Mouse (Mus musculus) kidney, postnatal 10 days (tissue): ENCODE data around the gene Sh3gl2.
A peak's percentile ranks its signal among the peaks of the same experiment; 100 is the strongest.

Experiments
- DNase-seq: peaks from one replicate; pipeline ENCODE4 v3.0.0; 2021; ENCODE audit warnings: mixed read lengths

The Sh3gl2 gene

DNA sequence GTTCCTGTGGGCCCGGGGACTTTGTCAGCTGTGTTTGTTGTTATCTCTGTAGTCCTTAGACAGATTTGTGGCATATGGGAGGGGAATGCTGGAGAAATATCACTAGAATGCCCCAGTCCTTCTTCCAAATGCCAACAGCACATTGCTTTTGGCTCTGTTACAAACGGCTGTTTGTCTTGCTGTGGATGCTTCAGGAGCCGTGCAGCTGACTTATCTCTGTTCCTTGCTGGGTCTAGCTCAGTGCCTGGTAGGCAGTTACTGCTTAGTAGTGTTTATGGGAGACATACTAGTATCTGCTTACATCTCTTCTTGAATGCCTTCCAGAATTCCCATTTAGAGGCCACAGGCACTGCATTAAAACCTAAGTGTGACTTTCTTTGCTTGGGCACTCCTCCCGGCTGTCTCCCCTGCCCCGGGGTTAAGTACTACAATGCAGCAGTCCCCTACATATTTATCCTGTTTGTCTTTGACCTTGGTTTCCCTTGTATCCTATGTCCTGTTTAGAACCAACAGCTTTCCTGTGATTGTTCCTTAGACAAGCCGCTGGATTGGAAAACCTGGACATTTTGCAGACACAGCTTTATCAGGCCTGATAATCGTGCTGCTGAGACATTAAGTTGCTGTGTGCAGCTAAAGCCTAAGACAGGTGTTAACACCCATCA is 101.1 kb downstream of the Sh3gl2 start:
- DNase-seq = peak; percentile 52

DNA sequence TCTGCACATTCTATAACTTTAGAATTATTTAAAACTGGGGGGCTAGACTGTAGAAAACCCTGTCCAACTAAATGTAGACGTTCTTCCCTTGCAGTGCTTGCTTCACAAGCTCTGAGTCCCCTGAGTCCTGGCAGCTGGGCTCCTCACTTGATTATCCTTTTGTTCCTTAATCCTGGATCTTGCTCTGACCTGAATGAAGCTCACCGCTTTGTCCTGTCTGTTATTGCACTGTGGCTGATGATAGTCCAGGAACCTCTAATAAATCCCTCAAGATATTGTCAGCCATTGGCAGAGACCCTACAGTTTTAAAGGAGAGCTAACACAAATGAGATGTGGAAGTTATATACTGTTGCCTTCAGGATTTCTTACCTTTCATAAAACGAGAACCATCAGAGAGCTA is 114.2 kb downstream of the Sh3gl2 start:
- no peak for DNase-seq

DNA sequence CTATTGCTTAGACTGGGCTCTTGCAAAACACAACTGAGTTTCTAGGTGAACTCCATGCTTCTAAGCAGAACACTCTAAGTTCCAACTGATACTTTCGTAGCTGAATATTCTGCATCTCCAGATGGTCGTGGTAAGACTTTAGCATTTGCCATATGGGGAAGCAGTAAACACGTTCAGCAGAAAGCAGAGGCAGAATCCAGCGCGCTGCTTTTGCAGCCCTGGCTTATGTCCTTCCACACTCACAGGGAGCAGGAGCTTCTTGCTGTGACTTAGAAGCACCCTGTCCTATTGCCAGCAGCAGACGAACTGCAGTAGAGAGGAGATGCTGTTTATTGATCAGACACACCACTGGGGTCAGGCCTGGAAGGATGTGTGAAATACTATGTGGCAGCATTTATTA is 120.5 kb downstream of the Sh3gl2 start:
- no peak for DNase-seq

DNA sequence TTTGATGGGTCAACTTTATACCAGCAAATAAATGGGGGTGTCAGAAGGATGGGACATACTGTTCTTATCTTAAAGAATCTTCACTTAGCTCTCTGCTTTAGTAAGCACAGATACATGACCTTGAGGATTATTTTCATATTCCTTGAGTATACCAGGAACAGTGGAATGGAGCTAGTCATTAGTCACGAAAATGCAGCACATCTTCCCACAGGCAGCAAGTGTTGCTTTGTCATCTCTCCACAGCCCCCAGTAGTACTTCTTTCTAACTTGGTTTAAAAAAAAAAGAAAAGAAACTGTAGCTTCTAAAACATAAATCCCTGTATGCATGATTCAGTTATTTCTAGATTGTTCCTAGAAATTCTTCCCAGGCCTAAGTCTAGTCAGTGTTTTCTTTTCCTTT is 121.1 kb downstream of the Sh3gl2 start:
- DNase-seq = no peak

DNA sequence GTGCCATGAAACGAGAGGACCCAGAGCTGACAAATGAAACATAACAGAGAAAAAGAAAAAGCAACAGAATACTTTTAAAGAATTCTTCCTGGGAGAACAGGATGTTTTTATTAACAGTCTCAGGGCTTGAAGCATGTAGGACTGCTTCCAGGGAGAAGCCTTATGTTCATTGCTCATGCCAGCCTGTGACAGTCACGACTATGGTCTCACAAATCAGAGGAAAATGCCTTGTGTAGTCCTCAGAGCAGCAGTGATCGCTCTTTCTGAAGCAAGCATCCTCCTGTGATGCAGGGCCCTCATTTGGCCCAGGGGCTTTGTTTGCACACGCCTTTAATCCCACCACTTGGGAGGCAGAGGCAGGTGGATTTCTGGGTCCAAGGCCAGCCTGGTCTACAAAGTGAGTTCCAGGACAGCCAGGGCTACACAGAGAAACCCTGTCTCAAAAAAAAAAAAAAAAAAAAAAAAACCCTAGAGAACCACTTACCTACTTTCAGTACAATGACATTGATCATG is 129.8 kb downstream of the Sh3gl2 start:
- DNase-seq = no peak

DNA sequence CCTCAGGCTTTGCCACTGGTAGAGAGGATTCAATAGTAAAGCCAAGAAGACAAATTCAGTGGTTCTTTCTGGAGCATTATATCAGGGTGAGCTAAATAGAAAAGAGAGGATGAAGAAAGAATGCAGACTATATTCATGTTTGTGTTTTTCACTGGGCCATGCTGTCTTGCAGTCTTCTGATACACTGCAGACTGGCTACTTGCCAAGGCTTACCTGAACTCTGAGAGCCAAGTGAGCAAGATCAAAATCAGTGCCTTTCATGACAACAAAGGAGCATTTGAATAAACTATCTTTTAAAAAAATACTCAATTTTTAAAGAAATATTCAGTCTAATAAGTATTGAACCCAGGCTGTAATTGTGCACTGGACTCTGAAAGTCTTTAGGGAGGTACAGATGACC is 131.4 kb downstream of the Sh3gl2 start:
- no peak for DNase-seq

DNA sequence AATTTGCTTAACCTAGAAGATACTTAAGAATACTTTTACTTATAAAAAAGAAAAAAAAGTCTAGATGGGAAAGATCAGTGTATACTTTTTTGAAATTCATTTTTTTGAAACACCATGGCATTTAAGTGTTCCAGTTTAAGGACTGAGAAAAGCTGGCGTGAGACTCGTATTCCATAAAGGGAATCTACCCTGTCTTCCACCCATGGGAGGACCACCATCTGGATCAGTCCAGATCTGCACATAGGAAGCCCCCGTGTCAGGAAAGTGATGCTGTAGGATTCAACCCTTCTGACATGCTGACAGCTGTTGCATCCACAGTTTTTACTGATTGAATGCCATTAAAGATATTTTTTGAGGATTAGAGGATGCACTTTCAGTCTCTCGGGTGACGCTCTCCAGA is 134.2 kb downstream of the Sh3gl2 start:
- DNase-seq = no peak

DNA sequence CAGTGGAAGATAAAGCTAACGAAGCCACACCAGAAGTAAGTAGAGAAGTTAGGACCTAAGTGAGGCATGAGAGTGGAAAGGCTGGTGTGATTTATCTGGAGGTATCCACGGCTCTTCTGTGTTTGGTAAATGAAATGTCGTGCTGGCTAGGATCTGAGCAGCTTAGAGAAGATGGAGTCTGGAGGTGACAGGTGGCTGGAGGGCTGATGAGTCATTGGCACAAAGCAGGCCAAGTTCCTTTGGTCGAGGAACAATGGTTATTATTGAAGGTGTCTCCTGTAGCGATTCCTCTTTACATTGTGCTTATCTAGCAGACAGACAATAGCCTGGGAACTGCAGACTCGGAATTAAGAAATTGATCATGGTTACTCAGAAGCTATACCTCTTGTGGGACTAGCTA is 135.8 kb downstream of the Sh3gl2 start:
- DNase-seq = no peak

DNA sequence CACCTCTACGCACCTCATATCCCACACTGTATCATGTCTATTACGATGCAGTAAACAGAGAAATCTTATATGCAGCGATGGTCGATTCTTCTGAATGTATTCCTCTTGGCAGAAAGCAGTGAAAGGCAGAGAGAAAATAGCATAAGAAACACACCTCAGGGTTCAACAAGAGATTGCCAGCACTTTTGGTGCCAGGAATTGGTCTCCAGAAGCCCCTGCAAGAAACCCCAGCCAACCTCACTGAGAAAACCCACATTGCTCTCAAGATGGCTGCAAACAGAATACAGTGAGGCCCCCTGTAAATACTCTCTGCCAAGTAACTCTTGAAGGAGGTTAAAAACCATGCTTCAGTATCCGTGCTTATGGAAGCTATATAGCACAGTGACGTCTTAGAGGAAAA is 141.0 kb downstream of the Sh3gl2 start:
- DNase-seq = no peak

DNA sequence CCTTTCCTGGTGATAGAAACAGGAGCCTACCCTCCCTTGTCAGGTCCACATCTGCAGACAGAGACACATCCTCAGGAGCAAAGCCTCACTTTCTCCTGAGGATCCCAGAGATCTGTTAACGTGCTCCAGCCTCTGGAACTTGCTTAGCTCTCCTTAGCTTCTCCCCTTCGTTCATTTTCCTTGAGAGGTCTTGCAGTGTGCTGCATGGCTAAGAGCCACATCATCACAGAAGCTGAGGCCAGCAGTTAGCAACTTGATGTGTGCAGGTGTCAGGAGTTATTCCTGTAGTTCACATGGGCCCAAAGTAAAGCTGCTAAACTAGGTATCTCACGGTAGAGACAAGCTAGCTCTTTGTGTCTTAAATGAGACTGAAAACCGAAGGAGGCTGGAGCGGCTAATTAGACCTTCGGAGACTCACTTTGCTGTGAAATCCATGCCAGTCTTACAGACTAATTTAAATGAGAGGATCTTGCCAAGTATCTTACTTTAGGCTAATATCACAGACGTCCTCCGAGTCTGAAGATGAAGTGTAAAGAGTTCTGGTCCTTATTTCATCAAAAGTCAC is 143.2 kb downstream of the Sh3gl2 start:
- DNase-seq = no peak

DNA sequence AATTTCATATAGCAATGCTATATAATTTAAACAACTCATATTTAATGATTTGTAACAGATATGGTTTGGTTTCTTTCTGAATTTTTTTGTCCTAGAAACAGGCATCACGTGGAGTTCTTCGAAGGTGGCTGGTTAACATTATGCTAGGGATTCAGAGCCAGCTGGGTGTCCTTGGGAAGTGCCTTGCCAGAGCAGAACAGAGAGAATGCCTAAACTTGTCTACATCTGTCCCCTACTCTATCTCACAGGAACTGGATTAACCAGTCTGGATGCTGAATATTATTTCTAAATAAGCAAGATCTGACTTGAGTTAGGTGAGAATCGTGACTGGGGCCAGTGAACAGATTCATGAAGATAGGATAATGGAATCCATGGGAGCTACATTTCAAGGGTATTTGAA is 157.7 kb downstream of the Sh3gl2 start:
- no peak for DNase-seq

DNA sequence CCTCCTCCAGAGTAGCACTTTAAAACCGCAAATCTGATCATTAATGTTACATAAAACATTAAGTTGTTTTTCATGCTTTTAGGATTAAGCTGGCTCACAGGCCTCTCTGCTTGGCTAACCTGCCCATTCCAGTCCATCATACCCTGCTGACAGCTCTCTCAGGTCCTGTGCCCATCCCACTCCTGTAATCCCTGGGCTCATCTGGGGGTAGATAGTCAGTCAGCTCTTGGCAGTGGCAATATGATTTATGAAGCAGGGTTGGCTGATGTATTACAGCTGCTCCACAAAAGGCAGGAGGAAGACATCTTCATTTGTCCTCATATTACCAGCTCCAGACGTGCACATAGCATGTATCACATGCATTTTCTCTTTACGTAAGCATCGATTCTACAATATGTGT is 158.3 kb downstream of the Sh3gl2 start:
- DNase-seq = no peak

DNA sequence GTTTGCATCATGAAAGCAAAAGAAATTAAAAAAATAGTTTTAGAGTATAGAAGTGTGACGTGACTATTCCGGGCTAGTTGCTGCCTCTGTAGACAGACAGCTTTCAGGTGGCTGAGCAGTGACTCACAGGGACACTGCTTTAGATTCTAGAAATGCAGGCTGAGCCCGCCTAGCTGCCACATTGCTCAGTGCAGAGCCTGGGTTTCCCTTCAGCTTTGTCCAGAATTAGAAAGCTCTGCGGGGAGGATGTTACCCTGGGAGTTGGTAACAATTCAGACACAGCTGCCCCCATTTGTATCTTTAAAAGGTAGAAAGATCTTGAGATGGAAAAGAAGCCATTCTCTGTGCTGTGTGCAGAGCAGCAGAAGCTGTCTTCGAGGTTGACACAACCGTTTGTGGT is 166.1 kb downstream of the Sh3gl2 start:
- DNase-seq = no peak

DNA sequence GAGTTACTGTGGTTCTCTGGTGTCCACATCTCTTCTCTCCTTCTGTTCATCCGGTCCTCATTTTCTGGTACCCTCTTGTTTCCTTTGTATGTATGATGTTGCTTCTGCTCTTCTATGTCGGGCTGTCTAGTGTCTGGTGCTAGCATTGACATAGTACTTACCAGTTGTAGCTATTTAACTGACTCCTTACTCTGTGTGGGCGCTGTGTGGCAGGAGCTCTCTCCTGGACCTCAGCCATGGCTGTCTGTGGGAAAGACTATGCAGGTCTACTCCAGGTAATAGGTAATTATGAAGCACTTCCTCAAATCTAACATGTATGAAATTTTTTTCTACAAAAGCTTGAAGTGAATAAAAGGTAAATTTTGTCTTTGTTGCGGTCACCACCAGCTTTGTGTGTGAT is 169.9 kb downstream of the Sh3gl2 start:
- DNase-seq = no peak

DNA sequence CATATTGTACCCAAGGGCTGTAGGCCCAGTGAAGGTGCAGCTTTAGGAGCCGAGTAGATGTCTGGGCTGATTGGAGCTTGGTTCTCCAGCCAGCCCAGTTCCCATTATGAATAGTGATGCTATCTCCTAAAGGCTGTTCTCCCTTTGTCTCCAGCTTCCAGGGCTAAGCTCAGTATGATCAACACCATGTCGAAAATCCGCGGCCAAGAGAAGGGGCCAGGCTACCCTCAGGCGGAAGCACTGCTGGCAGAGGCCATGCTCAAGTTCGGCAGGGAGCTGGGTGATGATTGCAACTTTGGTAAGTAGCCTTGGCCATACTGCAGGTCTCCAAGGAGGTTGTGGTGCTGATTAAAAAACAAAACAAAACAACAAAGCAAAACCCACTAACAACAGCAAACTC is 171.3 kb downstream of the Sh3gl2 start:
- DNase-seq = no peak

DNA sequence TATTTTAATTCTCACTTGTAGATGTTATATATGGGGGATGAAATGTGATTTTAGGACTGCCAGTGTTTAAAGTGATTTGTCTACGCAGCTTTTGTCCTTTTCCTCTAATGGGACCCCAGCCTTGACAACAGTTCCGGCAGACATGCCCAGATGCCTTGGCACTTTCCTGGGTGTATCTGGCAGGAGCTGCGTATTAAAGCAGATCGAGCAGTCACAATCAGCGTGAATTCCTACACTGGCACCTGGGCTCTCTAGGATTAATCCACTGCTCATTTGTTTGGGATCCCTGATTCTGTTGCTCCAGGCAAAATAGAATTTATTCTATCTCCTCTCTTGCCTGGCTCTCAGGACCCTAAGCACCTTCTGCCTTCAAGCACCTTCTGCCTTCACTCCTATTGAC is 171.7 kb downstream of the Sh3gl2 start:
- no peak for DNase-seq

DNA sequence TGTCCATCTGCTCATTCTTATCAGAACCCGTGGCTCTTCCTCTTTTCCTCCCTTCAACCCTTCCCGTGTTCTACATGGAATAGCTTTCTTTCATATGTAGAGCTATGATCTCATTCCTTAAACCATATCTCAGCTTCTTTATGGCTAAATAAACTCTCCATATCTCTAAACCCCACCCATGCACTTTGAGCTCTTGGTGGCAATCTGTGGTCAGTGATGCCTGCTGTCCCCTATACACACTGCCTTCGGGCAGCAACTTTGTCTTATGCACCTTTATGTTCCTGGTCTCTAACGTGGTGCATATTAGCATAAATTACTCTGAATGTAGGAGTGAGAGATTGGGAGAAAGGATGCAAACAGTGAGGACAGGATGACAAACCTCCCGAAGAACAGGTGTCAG is 180.3 kb downstream of the Sh3gl2 start:
- DNase-seq = no peak

DNA sequence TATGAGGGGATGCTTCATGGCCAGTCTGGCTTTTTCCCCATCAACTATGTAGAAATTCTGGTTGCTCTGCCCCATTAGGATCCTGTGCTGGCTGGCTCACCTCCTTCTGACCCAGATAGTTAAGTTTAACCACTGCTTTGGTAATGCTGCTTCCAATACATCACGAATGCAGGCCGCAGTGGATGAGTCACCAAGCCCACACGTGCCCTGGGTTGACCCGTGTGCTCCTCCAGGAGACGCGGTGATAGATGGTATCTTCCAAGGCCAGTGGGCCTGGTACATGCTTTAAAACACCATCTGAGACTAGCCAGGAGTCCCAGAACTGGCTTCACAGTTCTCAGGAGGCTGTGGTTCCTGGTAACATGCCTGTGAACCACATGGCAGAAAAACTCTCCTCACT is 182.8 kb downstream of the Sh3gl2 start:
- no peak for DNase-seq

DNA sequence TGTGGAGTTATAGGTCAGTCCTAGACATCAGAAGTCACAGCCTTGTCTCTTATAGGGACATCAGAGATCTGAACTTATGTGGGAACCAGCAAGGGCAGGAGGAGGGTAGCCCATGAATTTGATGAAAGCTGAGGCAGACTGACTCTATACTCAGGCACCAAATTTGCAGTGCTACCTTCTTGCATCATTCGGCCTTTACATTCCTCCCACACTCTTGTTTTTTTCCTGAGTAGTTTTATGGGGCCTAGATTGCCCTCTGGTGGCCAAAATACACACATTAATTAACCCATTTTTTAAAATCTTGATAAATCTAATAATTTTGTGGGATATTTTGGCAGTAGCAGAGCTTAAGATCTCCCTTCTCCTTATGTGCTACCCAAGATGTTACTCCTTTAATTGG is 186.9 kb downstream of the Sh3gl2 start:
- no peak for DNase-seq

DNA sequence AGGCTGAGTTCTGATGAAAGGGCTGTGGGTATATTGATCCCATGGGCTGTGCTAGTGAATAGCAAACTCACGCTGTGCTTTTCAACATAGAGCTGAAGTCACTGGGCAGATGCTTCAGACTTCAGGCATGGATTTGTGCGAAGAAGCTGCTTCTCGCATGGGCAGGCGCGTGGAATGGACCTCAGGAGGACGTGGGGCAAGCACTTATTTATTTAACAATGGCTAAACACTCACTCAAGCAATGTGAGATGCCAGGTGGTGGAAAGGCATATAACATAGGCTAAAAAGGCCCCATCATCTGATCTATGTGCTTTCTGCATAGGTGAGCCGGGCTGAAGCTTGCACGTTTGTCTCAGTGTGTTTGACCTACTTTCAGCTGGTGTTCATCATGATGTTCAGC is 193.8 kb downstream of the Sh3gl2 start:
- no peak for DNase-seq

DNA sequence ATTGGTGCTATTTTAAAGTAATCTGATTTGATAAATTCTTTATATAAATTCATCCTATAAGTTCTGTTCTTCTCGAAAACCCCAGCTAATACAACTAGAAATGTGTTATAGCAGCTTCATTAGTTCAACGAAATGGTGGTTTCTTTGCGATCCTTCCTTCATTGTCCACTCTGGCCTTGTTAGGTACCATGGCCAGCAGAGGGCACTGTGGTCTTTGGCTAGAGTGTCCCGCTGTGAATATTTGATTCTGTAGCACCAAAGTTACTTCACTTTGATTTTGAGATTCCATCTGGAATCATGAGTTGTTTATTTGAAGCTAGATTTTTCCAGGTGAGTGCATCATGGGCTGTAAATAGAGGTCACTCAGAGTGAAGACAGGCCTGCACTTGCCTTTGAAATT is 197.9 kb downstream of the Sh3gl2 start:
- peak; percentile 90 for DNase-seq

DNA sequence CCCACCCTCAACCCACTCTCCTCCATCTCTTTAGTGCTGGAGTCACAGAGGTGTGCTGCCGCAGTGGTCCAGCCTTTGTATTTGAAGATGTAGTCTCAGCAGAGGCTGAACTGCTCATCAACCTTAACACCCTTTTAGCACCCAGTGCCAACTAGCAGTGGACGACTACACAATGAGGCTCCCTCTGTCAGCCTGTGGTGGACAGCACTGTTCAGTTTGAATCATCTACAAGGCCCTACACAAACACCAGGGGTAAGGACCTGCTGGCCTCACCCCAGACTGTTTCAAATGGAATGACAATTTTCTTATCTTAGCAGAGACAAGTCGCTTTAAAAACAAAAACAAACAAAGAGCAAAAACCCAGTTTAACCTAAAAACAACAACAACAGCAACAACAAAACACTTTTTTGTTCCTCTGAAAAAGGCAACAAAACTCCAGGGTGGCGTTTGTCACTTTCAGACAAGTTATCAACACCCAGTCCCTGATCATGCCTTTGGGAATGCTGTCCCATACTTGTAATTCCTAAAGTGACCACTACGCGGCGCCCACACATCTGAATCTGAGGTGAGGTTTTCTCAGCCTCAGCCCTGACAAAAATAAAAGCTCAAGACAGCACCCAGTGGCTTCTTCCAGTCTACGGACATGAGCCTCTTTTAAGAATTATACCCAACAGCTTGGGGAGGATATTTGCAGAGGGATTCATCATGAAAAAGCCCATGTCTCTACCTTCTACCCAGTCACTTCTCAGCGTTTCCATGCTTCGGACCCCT is 199.7 kb downstream of the Sh3gl2 start:
- peak; percentile 80 for DNase-seq

DNA sequence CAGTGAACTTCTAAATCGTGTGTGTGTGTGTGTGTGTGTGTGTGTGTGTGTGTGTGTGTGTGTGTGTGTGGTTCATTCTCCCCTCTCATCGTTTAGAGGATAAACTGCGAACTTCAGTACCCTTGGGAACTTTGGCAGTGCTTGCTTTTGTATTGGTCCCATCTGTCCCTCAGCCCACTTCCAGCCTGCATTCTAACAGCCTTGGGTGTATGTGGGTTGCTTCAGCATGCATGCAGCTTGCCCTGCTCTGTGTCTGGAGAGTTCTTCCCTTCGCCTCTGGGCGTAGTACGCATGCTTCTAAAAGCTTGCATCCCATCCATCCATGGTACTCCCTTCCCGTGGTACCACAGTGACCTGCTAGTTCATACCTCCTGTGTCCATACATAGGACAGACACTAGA is 200.3 kb downstream of the Sh3gl2 start:
- DNase-seq = no peak

DNA sequence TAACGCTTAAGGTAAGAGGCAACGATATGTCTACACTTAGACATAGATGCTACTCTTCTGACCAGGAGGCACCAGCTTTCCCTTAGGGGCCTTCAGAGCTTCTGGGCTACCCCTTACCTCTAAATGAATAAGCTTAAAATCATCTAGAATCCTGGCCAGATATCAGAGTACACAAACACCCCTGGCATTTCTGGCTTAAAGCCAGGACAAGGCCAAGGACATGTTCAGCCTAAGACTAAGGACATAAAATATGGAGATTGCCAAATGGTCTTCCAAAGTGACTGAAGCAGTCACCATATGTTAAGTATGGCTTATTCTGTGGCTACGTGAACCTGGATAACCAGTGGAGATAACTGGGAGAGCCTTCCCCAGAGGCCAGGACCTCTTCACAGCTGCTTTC is 211.5 kb downstream of the Sh3gl2 start:
- DNase-seq = no peak
